Mouse (Mus musculus): ENCODE data around the gene Gm20388. TPM values are rescaled to one million over a fixed set of nuclear protein-coding genes. Genes with fewer than 3 reads are reported as not detected.

The Gm20388 gene
- total and polyA plus RNA-seq, 2 experiments from 2014 or later: 51.3 TPM; not detected in 1

DNA sequence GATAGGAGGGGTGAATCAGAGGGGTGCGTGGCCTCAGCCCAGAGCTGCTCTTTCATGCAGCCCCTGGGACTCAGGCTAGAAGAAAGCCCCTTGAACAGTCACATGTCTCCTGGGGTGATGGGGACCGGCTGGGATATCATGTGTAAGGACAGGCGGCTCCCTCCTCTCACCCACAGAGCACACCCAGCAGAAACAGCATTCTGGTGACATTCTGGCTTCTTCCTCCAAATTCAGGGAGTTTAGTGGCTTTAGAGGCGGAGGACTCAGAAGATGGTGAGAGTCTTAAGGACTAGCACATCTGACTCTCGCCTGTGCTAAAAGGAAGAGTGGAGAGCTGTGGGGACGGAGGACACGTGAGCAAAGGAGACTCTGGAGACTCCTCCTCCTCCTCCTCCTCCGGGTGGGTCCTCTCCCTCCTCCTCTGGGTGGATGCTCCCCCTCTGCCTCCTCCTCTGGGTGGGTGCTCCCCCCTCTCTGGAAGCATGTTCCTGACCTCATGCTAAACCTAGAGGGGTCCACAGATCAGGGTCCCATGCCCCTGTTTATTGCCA lies 1265.0 kb downstream of the Gm20388 start:
- Histone ChIP-seq H3K4me3 (ENCODE audit: low read depth, low read length) (no peak overlapping the region), H3K27me3 (ENCODE audit: insufficient read depth, low read length) (no peaks in the 10 kb centered on the region), H3K9me3 (ENCODE audit: low read length) (no peaks in the 10 kb centered on the region), H3K4me2 (ENCODE audit: low read depth) (no peak overlapping the region), H3K9ac (no peak overlapping the region), H3K36me3 (ENCODE audit: insufficient read depth) (no peaks in the 10 kb centered on the region), H3K4me1 (ENCODE audit: insufficient read depth) (no peaks in the 10 kb centered on the region), H3K27ac (ENCODE audit: low read depth, low read length) (no peak overlapping the region)
- WGBS: 74% methylated on average over 8 of the region's 8 CpGs
- TF ChIP-seq CTCF (IDR thresholded peaks at IDR 0.05; ENCODE audit: low read depth): no peak
- DNase-seq (no peak), ATAC-seq (no peak)

DNA sequence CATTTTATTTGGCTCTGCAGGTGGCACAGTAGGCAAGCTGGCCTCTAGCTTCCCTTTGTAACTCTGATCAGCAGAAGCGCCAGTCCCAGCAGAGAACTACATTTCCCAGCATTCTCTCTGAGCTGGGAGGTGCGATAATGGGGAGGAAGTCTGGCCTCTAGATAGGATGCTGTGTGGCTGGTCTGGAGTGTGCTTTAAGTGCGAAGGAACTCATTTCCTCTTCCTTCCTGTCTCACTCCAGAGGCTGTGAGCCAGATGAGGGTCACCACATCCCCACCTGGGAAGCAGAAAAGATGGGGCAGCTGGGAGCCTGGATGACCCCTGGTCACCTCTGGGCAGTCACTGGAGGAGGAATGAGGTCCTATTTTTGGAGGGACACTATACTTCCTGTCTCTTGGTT lies 1265.7 kb downstream of the Gm20388 start:
- H3K9ac ChIP-seq: no peak overlapping the region
- DNase-seq: no peak
- no peaks in the 10 kb centered on the region for H3K36me3 ChIP-seq (ENCODE audit: insufficient read depth)
- H3K4me1 ChIP-seq (ENCODE audit: insufficient read depth): no peaks in the 10 kb centered on the region
- ATAC-seq: peak; percentile 38; the same call in 1 of the 2 replicates
- H3K9me3 ChIP-seq (ENCODE audit: low read length): no peaks in the 10 kb centered on the region
- H3K27me3 ChIP-seq (ENCODE audit: insufficient read depth, low read length): no peaks in the 10 kb centered on the region
- no peak overlapping the region for H3K4me3 ChIP-seq (ENCODE audit: low read depth, low read length)
- TF ChIP-seq CTCF (IDR thresholded peaks at IDR 0.05; ENCODE audit: low read depth): no peak
- no peak overlapping the region for H3K4me2 ChIP-seq (ENCODE audit: low read depth)
- WGBS: 39% methylated on average over 3 of the region's 3 CpGs
- no peak overlapping the region for H3K27ac ChIP-seq (ENCODE audit: low read depth, low read length)

DNA sequence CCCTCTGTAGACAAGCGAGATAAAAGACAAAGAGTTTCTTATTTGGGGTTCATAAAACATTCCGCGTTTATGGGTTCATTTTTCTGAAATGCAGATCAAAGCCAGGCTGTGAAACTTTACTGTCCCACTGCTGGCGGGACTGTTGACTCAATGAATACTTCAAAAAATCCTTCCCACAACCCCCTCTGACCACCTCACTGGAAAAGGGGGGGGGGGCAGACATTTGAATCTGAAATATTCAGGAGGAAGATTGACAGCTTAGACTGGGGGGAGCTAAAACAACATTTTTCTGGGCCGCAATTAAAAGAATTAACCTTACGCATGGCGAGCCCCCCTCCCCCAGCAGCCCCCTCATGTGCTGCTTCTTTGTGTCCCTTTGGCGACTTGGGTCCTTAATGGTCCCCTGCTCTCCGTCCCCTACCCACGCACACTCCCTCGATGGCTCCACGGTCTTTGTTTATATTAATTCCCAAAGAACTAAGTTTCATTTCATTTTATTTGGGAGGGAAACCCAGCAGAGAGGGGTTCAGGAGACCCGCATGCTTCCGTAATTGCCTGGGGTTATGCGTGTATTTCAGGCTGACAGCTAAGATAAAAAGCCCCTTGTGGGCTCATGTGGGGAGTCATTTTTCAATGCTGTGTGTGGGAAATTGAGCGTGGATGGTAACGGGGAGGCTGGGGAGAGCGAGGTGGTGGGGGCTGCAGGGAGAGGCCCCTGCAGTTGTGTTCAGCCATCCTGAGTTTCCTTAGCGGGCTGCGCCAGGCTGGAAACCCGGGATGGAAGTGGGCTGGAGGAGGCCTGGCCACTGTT lies 1270.0 kb downstream of the Gm20388 start:
- Histone ChIP-seq H3K36me3 (ENCODE audit: insufficient read depth) (no peaks in the 10 kb centered on the region), H3K4me2 (ENCODE audit: low read depth) (no peak overlapping the region), H3K4me1 (ENCODE audit: insufficient read depth) (no peaks in the 10 kb centered on the region), H3K27me3 (ENCODE audit: insufficient read depth, low read length) (no peaks in the 10 kb centered on the region), H3K4me3 (ENCODE audit: low read depth, low read length) (no peak overlapping the region), H3K9me3 (ENCODE audit: low read length) (no peaks in the 10 kb centered on the region), H3K9ac (no peak overlapping the region), H3K27ac (ENCODE audit: low read depth, low read length) (no peak overlapping the region)
- no peak for TF ChIP-seq CTCF (IDR thresholded peaks at IDR 0.05; ENCODE audit: low read depth)
- ATAC-seq (no peak), DNase-seq (no peak)
- 21% methylated on average over 21 of the region's 21 CpGs for WGBS

DNA sequence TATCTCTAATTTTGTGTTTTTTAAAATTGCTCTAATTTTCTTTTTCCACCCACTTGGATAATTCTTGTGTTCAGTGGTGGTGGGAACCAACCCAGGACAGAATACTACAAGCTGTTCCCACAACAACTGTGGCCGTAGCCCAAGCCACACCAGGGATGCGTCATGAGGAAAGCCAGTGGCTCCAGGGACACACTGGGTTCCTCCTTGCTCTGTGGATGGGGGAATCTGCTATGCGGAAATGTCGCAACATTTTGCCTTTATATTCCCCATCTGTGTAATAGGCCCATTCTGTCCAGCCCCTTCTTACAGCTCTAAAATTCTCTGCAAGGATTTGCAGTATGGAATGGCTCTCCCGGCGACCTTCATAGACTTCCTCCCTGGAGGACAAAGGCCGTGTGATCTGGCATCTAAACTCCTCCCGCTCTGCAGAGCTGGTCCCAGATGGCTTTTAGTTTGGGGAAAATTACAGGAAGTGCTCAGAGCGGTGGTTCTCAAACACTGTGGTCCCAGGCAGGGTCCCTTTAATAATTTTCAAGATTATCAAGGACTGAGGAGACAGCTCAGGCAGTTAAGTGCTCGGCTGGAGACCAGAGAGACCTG lies 1270.7 kb downstream of the Gm20388 start:
- DNase-seq (no peak), ATAC-seq (no peak)
- Histone ChIP-seq H3K4me2 (ENCODE audit: low read depth) (no peak overlapping the region), H3K4me3 (ENCODE audit: low read depth, low read length) (no peak overlapping the region), H3K9me3 (ENCODE audit: low read length) (no peaks in the 10 kb centered on the region), H3K27ac (ENCODE audit: low read depth, low read length) (no peak overlapping the region), H3K36me3 (ENCODE audit: insufficient read depth) (no peaks in the 10 kb centered on the region), H3K9ac (no peak overlapping the region), H3K27me3 (ENCODE audit: insufficient read depth, low read length) (no peaks in the 10 kb centered on the region), H3K4me1 (ENCODE audit: insufficient read depth) (no peaks in the 10 kb centered on the region)
- no peak for TF ChIP-seq CTCF (IDR thresholded peaks at IDR 0.05; ENCODE audit: low read depth)
- WGBS: 73% methylated on average over 10 of the region's 10 CpGs

DNA sequence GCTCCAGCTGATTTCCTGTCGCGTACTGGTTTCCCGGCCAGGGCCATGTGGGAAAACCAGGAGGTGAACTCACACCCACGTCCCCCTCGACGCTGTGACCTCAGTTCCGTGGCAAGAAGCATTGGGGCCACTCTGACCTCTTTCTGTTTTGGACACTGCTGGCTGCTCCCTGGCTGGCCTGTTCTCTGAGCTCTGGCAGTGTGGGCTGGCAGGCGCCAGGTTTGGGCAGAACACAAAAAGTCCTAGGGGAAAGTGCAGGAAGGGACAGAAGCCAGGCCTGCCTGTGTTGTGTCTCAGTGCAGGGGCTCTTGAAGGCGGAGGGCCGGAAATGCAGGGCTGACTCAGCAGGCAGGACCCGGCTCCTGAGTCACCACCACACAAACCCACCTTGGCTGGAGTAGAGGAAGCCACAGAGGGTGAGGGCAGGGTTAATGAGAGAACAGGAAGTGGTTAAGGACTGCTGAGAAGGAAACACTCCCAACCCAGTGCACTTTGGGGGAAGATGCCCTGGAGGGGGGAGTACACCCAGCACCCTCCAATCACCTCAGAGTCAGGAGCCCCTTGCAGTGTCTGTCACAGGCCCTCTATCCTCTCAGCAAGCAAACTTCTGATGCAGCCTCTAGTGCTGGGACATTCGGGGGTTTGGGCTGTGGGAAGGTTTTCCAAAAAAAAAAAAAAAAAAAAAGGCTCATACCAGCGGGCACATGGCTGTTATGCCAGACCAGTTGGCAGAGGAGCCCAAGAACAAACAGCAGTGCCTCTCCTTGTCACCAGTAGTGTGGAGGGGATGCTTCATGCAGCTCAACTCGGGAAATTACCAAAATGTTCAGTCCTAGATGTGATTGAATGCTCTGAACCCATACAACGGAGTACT lies 1277.1 kb downstream of the Gm20388 start:
- ATAC-seq (no peak), DNase-seq (no peak)
- no peak overlapping the region for H3K4me2 ChIP-seq (ENCODE audit: low read depth)
- 78% methylated on average over 15 of the region's 15 CpGs for WGBS
- H3K4me1 ChIP-seq (ENCODE audit: insufficient read depth): no peaks in the 10 kb centered on the region
- no peak overlapping the region for H3K4me3 ChIP-seq (ENCODE audit: low read depth, low read length)
- H3K9me3 ChIP-seq (ENCODE audit: low read length): no peaks in the 10 kb centered on the region
- TF ChIP-seq CTCF (IDR thresholded peaks at IDR 0.05; ENCODE audit: low read depth): no peak
- no peaks in the 10 kb centered on the region for H3K27me3 ChIP-seq (ENCODE audit: insufficient read depth, low read length)
- no peak overlapping the region for H3K9ac ChIP-seq
- H3K27ac ChIP-seq (ENCODE audit: low read depth, low read length): no peak overlapping the region
- no peaks in the 10 kb centered on the region for H3K36me3 ChIP-seq (ENCODE audit: insufficient read depth)

DNA sequence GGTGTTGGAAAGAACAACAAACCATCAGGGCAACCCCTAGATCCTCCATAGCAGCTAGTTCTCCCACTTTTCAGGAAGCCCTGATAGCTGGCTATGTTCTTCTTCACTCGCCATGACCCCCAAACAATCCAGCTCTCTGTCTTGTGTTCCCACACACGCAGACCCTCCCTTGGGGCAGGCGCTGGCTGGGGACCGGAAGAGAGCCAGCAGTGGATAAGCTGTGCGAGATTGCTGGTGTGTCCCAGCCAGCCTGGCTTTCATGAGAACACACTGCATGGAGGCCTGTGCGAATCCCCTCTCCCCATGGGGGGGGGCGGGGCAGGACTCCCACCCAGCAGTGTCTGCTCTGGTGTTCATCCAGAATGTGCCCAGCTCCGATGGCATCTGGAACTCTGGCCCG lies 1278.4 kb downstream of the Gm20388 start:
- no peaks in the 10 kb centered on the region for H3K36me3 ChIP-seq (ENCODE audit: insufficient read depth)
- WGBS: 75% methylated on average over 9 of the region's 9 CpGs
- no peak for ATAC-seq

More for the DNA sequence above, 1278.4 kb downstream of the Gm20388 start:
- Histone ChIP-seq H3K4me1 (ENCODE audit: insufficient read depth) (no peaks in the 10 kb centered on the region), H3K27ac (ENCODE audit: low read depth, low read length) (no peak overlapping the region), H3K9ac (no peak overlapping the region), H3K9me3 (ENCODE audit: low read length) (no peaks in the 10 kb centered on the region), H3K27me3 (ENCODE audit: insufficient read depth, low read length) (no peaks in the 10 kb centered on the region), H3K4me3 (ENCODE audit: low read depth, low read length) (no peak overlapping the region), H3K4me2 (ENCODE audit: low read depth) (no peak overlapping the region)
- DNase-seq: no peak
- TF ChIP-seq CTCF (IDR thresholded peaks at IDR 0.05; ENCODE audit: low read depth): no peak

Measured in forebrain, postnatal 0 days (tissue).